13 mouse cellular contexts compared by ENCODE assay signal in genomic region chr10:3512620-3513305, GRCm38 (mm10). TPM values are rescaled to one million over a fixed set of nuclear protein-coding genes. Genes with fewer than 3 reads are reported as not detected.
DNase-seq lines count a peak whose midpoint lies in the region; ATAC-seq and TF ChIP-seq lines count a peak whose summit lies in the region.
"Had no signal": no experiment of that assay in that cellular context is flagged by ENCODE, and none has a peak within 500 bp of the region (broad histone marks: within the 10 kb centered on the region; RNA-seq: fewer than 3 reads in every experiment).

No protein-coding gene starts in this region.

- H3K27me3 ChIP-seq in forebrain, postnatal 0 days (ENCODE audit: insufficient read depth, low read length) = no peaks in the 10 kb centered on the region
- no peaks in the 10 kb centered on the region for H3K27me3 ChIP-seq in forebrain, embryonic 16.5 days (replicated peaks; ENCODE audit: control insufficient read depth, insufficient read depth, low read length)
- no peaks in the 10 kb centered on the region for H3K27me3 ChIP-seq in limb, embryonic 11.5 days (ENCODE audit: control insufficient read depth, insufficient read depth, low read length)
- H3K27me3 ChIP-seq in limb, embryonic 10.5 days (ENCODE audit: low read depth, poor library complexity, severe bottlenecking) = no peaks in the 10 kb centered on the region
- no peaks in the 10 kb centered on the region for H3K27me3 ChIP-seq in E14TG2a.4 (ENCODE audit: insufficient read depth, low read length)
- no peaks in the 10 kb centered on the region for H3K27me3 ChIP-seq in intestine, embryonic 16.5 days (replicated peaks; ENCODE audit: control insufficient read depth, insufficient read depth, low read length)
- H3K27me3 ChIP-seq: forebrain, embryonic 15.5 days; heart, embryonic 15.5 days; midbrain, embryonic 12.5 days had no signal

- H3K9me3 ChIP-seq in forebrain, postnatal 0 days (ENCODE audit: low read length) = no peaks in the 10 kb centered on the region
- no peaks in the 10 kb centered on the region for H3K9me3 ChIP-seq in forebrain, embryonic 16.5 days (ENCODE audit: control insufficient read depth, low read length)
- no peaks in the 10 kb centered on the region for H3K9me3 ChIP-seq in limb, embryonic 11.5 days (ENCODE audit: control insufficient read depth, low read length)
- H3K9me3 ChIP-seq in limb, embryonic 10.5 days (replicated peaks) = no peaks in the 10 kb centered on the region
- H3K9me3 ChIP-seq in E14TG2a.4 (ENCODE audit: low read length) = peaks cover 51% of the 10 kb centered on the region
- no peaks in the 10 kb centered on the region for H3K9me3 ChIP-seq in intestine, embryonic 16.5 days (ENCODE audit: control insufficient read depth, low read length)
- H3K9me3 ChIP-seq: forebrain, embryonic 15.5 days; heart, embryonic 15.5 days; midbrain, embryonic 12.5 days had no signal

- no peak overlapping the region for H3K4me3 ChIP-seq in forebrain, postnatal 0 days (ENCODE audit: low read depth, low read length)
- H3K4me3 ChIP-seq in forebrain, embryonic 16.5 days (replicated peaks; ENCODE audit: low read length) = no peak overlapping the region
- H3K4me3 ChIP-seq in limb, embryonic 11.5 days (ENCODE audit: low read depth, low read length) = no peak overlapping the region
- no peak overlapping the region for H3K4me3 ChIP-seq in limb, embryonic 10.5 days
- no peak overlapping the region for H3K4me3 ChIP-seq in E14TG2a.4 (replicated peaks; ENCODE audit: low read length)
- no peak overlapping the region for H3K4me3 ChIP-seq in intestine, embryonic 16.5 days (ENCODE audit: low read length)
- H3K4me3 ChIP-seq: forebrain, embryonic 15.5 days; heart, embryonic 15.5 days; midbrain, embryonic 12.5 days had no signal

- no peak for DNase-seq in forebrain, postnatal 0 days
- peak; percentile 38 for DNase-seq in limb, embryonic 11.5 days (ENCODE audit: low spot score)
- DNase-seq in limb, embryonic 10.5 days (ENCODE audit: low spot score) = no peak
- DNase-seq in ovary, postnatal 14 days (ENCODE audit: low spot score) = no peak
- no peak for DNase-seq in adipocyte (ENCODE audit: low spot score)
- DNase-seq: embryo, embryonic 11 days; left cerebral cortex, postnatal 4 days had no signal

- no peak overlapping the region for H3K27ac ChIP-seq in forebrain, postnatal 0 days (ENCODE audit: low read depth, low read length)
- H3K27ac ChIP-seq in forebrain, embryonic 16.5 days (ENCODE audit: low read length) = no peak overlapping the region
- no peak overlapping the region for H3K27ac ChIP-seq in limb, embryonic 11.5 days (replicated peaks; ENCODE audit: low read depth, low read length)
- no peak overlapping the region for H3K27ac ChIP-seq in limb, embryonic 10.5 days
- no peak overlapping the region for H3K27ac ChIP-seq in intestine, embryonic 16.5 days (ENCODE audit: low read length)
- H3K27ac ChIP-seq: forebrain, embryonic 15.5 days; heart, embryonic 15.5 days; midbrain, embryonic 12.5 days had no signal

- 0 out of 2 replicates have a peak, but pooled peaks cover 10% of the 10 kb centered on the region for H3K4me1 ChIP-seq in forebrain, postnatal 0 days (ENCODE audit: insufficient read depth)
- H3K4me1 ChIP-seq in forebrain, embryonic 16.5 days (replicated peaks; ENCODE audit: control insufficient read depth, insufficient read depth, low read length) = peaks cover 16% of the 10 kb centered on the region
- 0 out of 2 replicates have a peak, but pooled peaks cover 2% of the 10 kb centered on the region for H3K4me1 ChIP-seq in limb, embryonic 11.5 days (ENCODE audit: control insufficient read depth, insufficient read depth, low read length)
- peaks cover 10% of the 10 kb centered on the region for H3K4me1 ChIP-seq in limb, embryonic 10.5 days
- H3K4me1 ChIP-seq in E14TG2a.4 (replicated peaks; ENCODE audit: low read depth, low read length) = no peaks in the 10 kb centered on the region
- peaks cover 6% of the 10 kb centered on the region for H3K4me1 ChIP-seq in intestine, embryonic 16.5 days (ENCODE audit: control insufficient read depth, insufficient read depth, low read length)

- no peak overlapping the region for H3K4me2 ChIP-seq in forebrain, postnatal 0 days (ENCODE audit: low read depth)
- H3K4me2 ChIP-seq in forebrain, embryonic 16.5 days (ENCODE audit: low read length) = no peak overlapping the region
- H3K4me2 ChIP-seq in limb, embryonic 11.5 days (ENCODE audit: low read depth, severe bottlenecking) = no peak overlapping the region
- no peak overlapping the region for H3K4me2 ChIP-seq in intestine, embryonic 16.5 days (ENCODE audit: low read depth, low read length)
- H3K4me2 ChIP-seq: forebrain, embryonic 15.5 days; heart, embryonic 15.5 days; midbrain, embryonic 12.5 days had no signal

- no peak for ATAC-seq in forebrain, postnatal 0 days
- no peak for ATAC-seq in forebrain, embryonic 16.5 days
- no peak for ATAC-seq in limb, embryonic 11.5 days (ENCODE audit: insufficient number of reproducible peaks, low FRiP score, low TSS enrichment, low read depth)
- peak; percentile 55; the same call in 1 of the 2 replicates for ATAC-seq in intestine, embryonic 16.5 days
- ATAC-seq: forebrain, embryonic 15.5 days had no signal

- WGBS in forebrain, postnatal 0 days = 70% methylated on average over 8 of the region's 8 CpGs
- 75% methylated on average over 8 of the region's 8 CpGs for WGBS in forebrain, embryonic 16.5 days
- 70% methylated on average over 8 of the region's 8 CpGs for WGBS in limb, embryonic 11.5 days
- 77% methylated on average over 8 of the region's 8 CpGs for WGBS in limb, embryonic 10.5 days
- 66% methylated on average over 8 of the region's 8 CpGs for WGBS in intestine, embryonic 16.5 days

- no peak overlapping the region for H3K9ac ChIP-seq in forebrain, postnatal 0 days
- no peak overlapping the region for H3K9ac ChIP-seq in forebrain, embryonic 16.5 days (replicated peaks; ENCODE audit: low read depth, low read length)
- H3K9ac ChIP-seq in limb, embryonic 11.5 days (ENCODE audit: low read length) = no peak overlapping the region
- no peak overlapping the region for H3K9ac ChIP-seq in intestine, embryonic 16.5 days (ENCODE audit: low read depth, low read length)
- H3K9ac ChIP-seq: forebrain, embryonic 15.5 days; heart, embryonic 15.5 days; midbrain, embryonic 12.5 days had no signal

- no peaks in the 10 kb centered on the region for H3K36me3 ChIP-seq in forebrain, postnatal 0 days (ENCODE audit: insufficient read depth)
- no peaks in the 10 kb centered on the region for H3K36me3 ChIP-seq in forebrain, embryonic 16.5 days (ENCODE audit: control insufficient read depth, insufficient read depth)
- no peaks in the 10 kb centered on the region for H3K36me3 ChIP-seq in limb, embryonic 11.5 days (ENCODE audit: control insufficient read depth, insufficient read depth, low read length)
- no peaks in the 10 kb centered on the region for H3K36me3 ChIP-seq in limb, embryonic 10.5 days
- no peaks in the 10 kb centered on the region for H3K36me3 ChIP-seq in E14TG2a.4 (ENCODE audit: insufficient read depth, low read length)
- H3K36me3 ChIP-seq in intestine, embryonic 16.5 days (ENCODE audit: control insufficient read depth, insufficient read depth, low read length) = no peaks in the 10 kb centered on the region
- H3K36me3 ChIP-seq: forebrain, embryonic 15.5 days; heart, embryonic 15.5 days; midbrain, embryonic 12.5 days had no signal

- TF ChIP-seq CTCF in forebrain, postnatal 0 days (IDR thresholded peaks at IDR 0.05; ENCODE audit: low read depth) = peak; percentile 43
- TF ChIP-seq CTCF in E14TG2a.4 (conservative IDR thresholded peaks at IDR 0.05; ENCODE audit: low read length) = 0 out of 2 replicates have a peak, but pooled peaks have one; percentile 15

RNA-seq across cellular contexts. Expression of gene Iyd, which starts 27.3 kb away (rescaled TPM):
- 0.81 and 1.2 TPM in 2 replicates for total RNA-seq in forebrain, postnatal 0 days (2014; rRNA removed)
- 0.47 and 0.50 TPM in 2 replicates for polyA plus RNA-seq in forebrain, postnatal 0 days (2015; fragmentation: Nextera tagmentation; extraction: Ambion mirVana)
- 0.15 and 0.22 TPM in 2 replicates for polyA plus RNA-seq in forebrain, embryonic 16.5 days (2015; fragmentation: Nextera tagmentation; extraction: Ambion mirVana)
- not detected in 2 replicates for polyA plus RNA-seq in limb, embryonic 11.5 days (2014; fragmentation: Nextera tagmentation; extraction: Ambion mirVana)
- polyA plus RNA-seq in limb, embryonic 10.5 days (2016; fragmentation: Nextera tagmentation; extraction: Ambion mirVana) = not detected in 2 replicates
- polyA plus RNA-seq in intestine, embryonic 16.5 days (2015; fragmentation: Nextera tagmentation; extraction: Ambion mirVana) = 7.5 and 7.6 TPM in 2 replicates
